Mouse (Mus musculus) gastrocnemius, postnatal 14 days (tissue): ENCODE results near the gene Gm20388. TPM values are rescaled to one million over a fixed set of nuclear protein-coding genes. Genes with fewer than 3 reads are reported as not detected.
"Not testable (repeated sequence)": the region's sequence is repeated elsewhere in the genome, so short reads cannot be mapped to it uniquely, and the experiment has no call there.

Source experiments
- DNase-seq: peaks from one replicate; pipeline ENCODE4 v3.0.0; 2021; ENCODE audit warnings: mixed read lengths
- intact Hi-C: fragments of 180-260 bp; cut with DNase I; formaldehyde crosslinking; loops from one replicate; pipeline ENCODE4 v1.15.1; 2025; ENCODE audit warnings: low total_unique reads
- total RNA-seq, 2 experiments: library from RNA; stranded (reverse); gene quantifications; 2 replicates each; pipeline ENCODE4 v1.2.3; 2021

The Gm20388 gene
- total RNA-seq, 2 experiments from 2014 or later: 5.6 to 6.0 TPM

- peak; percentile 21 for DNase-seq
- intact Hi-C loops: no loop called here
Observed at GRCm38 (mm10) chr8:123014429-123014828, 3103.8 kb downstream of the Gm20388 start.

GRCm38 (mm10) chr8:123015074-123015473 is 3104.4 kb downstream of the Gm20388 start:
- intact Hi-C loops: no loop called here
- no peak for DNase-seq

DNA sequence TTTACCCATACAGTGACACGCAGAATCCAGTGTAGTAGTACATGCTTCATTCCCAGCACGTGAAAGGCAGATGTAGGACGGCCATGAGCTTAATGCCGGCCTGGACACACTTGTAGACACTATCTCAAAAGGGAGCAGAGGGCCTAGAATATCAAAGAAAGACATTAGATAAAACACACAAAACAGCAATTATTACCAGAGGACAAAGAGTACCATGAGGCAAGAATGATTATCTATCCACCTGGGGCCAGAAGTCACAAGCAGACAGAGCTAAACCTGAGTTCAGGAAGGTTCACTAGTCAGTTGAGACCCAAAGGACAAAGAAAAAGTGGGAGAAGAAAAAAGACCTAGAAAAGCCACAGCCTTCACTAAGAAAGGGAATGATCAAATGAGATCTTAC is 3106.5 kb downstream of the Gm20388 start:
- intact Hi-C loops: no loop called here

GRCm38 (mm10) chr8:123018484-123019164 is 3108.0 kb downstream of the Gm20388 start:
- intact Hi-C loops: no loop called here
- no peak for DNase-seq

More for the DNA sequence above, 3106.5 kb downstream of the Gm20388 start:
- no peak for DNase-seq

GRCm38 (mm10) chr8:123020084-123020483 is 3109.4 kb downstream of the Gm20388 start:
- intact Hi-C loops: no loop called here
- DNase-seq: no peak

DNA sequence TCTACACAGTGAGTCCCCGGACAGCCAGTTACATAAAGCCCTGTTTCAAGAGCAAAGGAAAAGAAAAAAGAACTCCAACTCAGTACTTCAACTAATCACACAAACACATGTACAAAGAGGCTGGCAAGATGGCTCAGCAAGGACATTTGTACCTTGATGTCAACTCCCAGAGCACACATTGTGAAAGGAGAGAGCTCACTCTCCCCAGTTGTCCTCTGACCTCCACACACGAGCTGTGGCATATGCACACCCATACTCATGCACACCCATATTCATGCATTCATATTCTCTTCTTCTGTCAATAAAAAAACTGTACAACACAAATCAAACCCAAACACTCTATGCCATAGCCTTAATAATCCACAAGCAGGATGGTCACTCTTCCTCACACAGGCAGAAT is 3110.2 kb downstream of the Gm20388 start:
- no peak for DNase-seq
- intact Hi-C loops: no loop called here

- DNase-seq: no peak
- intact Hi-C loops: no loop called here
Observed at GRCm38 (mm10) chr8:123021259-123021658, 3110.6 kb downstream of the Gm20388 start.

DNA sequence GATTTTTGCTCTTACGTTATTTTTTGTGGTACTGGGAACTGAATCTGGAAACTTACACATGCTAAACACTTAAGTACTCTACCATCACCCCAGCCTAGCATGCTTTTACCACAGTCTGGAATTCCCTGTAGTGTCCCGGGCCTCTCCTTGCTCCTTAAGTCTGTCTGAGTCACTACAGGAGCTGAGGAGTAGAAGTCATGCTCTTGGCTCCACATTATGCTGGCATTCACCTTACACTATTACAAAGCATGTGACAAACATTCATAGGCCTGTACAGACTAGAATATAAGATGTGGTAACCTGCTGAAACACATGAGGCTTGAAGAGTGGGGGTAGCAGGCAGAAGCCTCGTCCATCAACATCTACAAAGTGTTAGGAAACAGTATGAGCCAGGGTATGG is 3112.1 kb downstream of the Gm20388 start:
- intact Hi-C loops: no loop called here
- no peak for DNase-seq

DNA sequence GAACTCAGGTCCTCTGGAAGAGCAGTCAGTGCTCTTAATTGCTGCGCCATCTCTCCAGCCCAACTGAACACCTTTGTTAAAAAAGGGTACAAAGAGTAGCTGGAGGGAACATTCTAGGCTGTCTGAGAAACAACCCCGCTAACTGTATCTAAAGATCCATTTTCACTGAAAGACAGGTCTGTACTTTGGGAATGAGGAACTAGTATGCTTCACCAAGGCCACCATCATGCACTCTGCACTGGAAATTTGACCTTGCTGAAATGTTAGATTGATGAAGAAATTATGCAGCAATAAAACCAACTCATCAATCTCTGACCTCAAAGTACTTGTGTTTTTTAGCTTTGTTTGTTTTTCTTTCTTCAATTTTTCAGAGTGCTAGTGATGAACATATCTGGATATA is 3113.6 kb downstream of the Gm20388 start:
- DNase-seq: no peak
- intact Hi-C loops: no loop called here

GRCm38 (mm10) chr8:123025951-123026351 is 3115.3 kb downstream of the Gm20388 start:
- intact Hi-C loops: no loop called here
- DNase-seq: no peak

DNA sequence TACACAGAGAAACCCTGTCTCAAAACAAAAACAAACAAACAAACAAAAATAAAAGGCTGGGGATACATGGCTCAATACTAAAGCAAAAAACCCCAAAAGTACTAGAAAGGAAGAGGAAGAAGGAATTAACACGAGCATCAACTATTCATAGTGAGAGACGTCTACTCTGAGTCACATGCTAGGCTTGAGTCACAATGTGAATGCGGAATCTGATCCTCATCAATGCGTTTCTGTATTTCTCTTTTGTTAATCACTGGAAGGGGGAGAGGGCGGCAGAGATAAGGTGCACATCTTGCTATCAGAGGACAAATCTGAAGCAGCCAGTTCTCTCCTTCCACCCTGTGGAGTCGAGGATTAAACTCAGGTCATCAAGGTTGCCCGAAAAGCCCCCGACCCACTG is 3117.1 kb downstream of the Gm20388 start:
- DNase-seq: no peak
- intact Hi-C loops: no loop called here

GRCm38 (mm10) chr8:123030091-123030490 is 3119.4 kb downstream of the Gm20388 start:
- DNase-seq, intact Hi-C loops: not testable (repeated sequence)

DNA sequence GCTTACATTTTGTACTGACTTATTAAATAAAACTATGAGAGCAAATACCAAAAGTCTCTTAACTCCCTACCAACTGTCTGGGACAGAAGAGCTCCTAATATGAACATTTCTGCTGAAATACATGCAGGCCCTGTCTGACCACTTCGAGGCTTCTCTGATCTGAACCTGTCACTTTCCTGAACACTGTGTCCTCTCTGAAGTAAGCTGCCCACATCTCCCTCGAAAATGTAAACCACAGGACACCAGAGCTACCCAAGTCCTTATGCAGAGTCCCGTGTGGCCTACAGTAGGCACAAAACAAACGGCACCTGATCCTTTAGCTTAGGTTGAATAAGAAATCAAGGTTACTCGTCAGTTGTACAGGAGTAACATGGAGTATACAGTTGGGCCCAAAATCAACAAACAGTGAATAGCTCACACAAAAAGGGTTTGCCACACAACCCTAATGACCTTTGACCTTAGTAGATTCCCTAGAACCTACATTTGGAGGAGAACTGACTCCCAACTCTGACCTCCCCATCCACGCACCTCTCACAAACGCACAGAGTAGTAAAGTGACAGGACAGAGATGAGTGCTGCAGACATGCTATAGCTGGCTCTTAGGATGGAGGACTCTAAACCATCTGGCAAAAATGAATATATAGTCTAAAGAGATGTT is 3120.8 kb downstream of the Gm20388 start:
- DNase-seq: no peak
- intact Hi-C loops: no loop called here

DNA sequence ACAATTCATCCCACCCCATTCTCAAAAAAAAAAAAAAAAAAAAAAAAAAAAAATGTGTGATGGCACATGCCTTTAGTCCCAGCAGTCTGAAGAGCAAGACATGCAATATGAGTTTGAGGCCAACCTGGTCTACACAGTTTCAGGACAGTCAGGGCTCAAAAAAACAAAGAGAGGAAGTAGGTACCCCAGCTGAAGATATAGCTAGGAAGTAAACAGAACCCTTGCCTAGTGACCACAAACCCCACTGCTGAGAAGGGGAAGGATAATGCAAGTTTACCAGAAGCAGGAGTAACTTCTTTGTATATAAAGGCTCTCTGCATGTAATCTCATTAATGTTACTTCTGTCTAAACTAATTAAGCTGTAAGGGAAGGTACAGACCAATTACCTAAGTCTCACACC is 3122.1 kb downstream of the Gm20388 start:
- intact Hi-C loops: no loop called here
- DNase-seq: no peak

DNA sequence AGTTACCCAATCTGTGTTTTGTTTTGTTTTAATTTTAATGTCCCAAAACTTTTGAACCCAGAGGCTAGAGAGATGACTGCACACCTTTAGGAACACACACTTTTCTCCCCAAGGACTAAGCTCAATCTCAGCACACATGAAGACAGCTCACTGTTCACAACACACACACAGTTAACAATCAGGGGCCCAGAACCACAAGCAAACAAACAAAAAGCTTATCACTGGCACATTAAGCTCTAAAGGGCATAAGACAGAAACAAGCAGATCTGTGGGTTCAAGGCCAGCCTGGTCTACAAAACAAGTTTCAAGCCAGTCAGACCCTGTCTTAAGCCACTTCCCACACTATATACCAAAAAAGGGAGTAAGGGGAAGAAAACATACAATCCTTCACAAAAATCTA is 3122.8 kb downstream of the Gm20388 start:
- intact Hi-C loops: no loop called here
- no peak for DNase-seq

DNA sequence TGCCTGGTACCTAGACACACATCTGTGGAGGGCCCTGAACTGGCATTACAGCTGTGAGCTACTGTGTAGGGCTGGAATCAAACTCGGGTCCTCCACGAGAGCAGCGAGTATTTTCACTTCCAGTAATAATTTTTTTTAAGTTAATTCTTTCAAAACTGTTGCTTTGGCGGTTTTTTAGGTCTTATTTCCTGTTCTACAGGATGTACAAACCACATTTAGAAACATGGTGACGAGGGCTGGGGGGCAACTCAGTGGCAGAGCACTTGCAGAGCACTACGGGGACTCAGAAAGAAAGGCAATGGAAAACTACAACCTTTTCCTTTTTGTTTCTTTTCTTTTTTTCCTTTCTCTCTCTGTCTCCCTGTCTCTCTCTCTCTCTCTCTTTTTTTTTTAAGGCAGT is 3123.5 kb downstream of the Gm20388 start:
- DNase-seq: no peak
- intact Hi-C loops: loop anchor here (2.0 kb wide), 1 partner anchor 121 kb away; no protein-coding TSS in a partner anchor

DNA sequence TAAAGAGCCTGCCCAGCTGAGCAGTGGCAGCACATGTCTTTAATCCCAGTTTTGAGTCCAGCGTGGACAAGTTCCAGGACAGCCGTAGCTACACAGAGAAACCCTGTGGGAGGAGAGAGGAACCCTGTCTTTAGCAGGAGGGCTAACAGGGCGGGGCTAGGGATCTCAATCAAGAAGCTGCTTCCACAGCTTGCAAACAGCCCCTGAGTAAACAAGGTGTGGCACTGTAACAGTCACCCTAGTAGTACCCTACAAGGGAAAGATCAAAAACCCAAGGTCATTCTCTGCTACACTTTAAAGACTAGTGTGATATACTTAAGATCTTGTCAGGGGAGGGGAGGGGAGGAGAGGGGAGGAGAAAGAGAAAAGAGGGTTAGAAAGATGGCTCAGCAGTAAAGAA is 3126.3 kb downstream of the Gm20388 start:
- intact Hi-C loops: no loop called here
- DNase-seq: peak; percentile 38

GRCm38 (mm10) chr8:123037487-123037886 is 3126.8 kb downstream of the Gm20388 start:
- intact Hi-C loops: no loop called here

GRCm38 (mm10) chr8:123038351-123038750 is 3127.7 kb downstream of the Gm20388 start:
- intact Hi-C loops: no loop called here
- no peak for DNase-seq

More at GRCm38 (mm10) chr8:123037487-123037886, 3126.8 kb downstream of the Gm20388 start:
- DNase-seq: no peak

DNA sequence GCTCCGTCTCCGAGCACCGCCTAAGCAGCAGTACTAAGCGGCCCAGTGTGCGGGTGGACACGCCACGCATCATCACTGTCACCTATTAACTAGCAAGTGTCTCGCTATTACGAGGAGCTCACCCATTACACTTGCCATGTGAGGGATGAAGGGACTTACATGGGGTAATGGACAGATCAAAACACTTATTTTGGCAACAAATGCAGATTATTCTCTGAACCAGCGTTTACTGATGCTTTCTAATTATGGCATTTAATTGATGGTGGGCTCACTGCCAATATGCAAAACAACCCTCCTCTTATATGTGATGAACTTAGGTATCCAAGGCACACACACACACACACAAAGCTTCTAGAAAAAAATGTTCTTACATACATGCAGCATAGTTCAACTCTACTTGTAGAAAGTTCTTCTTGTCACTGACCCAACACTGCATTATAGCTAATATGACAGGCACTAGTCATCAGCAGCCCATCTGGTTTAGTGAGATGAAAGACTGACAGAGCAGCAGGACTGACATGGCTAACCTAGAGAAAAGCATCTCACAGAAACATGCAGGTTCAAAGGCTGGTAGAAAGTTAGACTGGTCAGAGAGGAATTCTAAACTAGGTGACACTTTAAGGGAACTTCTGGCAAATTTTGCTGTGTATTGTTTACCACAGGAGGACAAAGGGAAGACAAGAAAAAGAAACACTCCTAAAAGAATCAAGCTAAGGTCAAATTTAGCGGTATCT is 3128.9 kb downstream of the Gm20388 start:
- no peak for DNase-seq
- intact Hi-C loops: no loop called here
